Mouse (Mus musculus) neural tube, embryonic 14.5 days (tissue): ENCODE data around the gene Kif24. TPM values are rescaled to one million over a fixed set of nuclear protein-coding genes. Genes with fewer than 3 reads are reported as not detected.

Experiments used
- ATAC-seq: fragments of 200-750 bp; cut with Nextera tagmentation; 2 replicates; pipeline ENCODE4 v1.8.0; 2017; ENCODE audit warnings: low read depth, mild to moderate bottlenecking, moderate TSS enrichment, moderate library complexity
- H3K27ac ChIP-seq: fragments of 300-500 bp; sonication (generic); 2 replicates; pipeline ENCODE4 v1.5.1; 2014; ENCODE audit warnings: low read depth, mild to moderate bottlenecking, control low read depth, low read length, moderate library complexity, mixed read lengths
- H3K27me3 ChIP-seq: fragments of 300-500 bp; sonication (generic); 2 replicates; pipeline ENCODE4 v1.6.1; 2014; ENCODE audit warnings: low read length; ENCODE audit not compliant: control insufficient read depth, insufficient read depth
- H3K36me3 ChIP-seq: fragments of 300-500 bp; sonication (generic); 2 replicates; pipeline ENCODE4 v1.6.1; 2014; ENCODE audit warnings: low read length, mixed read lengths; ENCODE audit not compliant: control insufficient read depth, insufficient read depth
- H3K4me1 ChIP-seq: fragments of 300-500 bp; sonication (generic); 2 replicates; pipeline ENCODE4 v1.6.1; 2014; ENCODE audit warnings: low read length; ENCODE audit not compliant: control insufficient read depth, insufficient read depth
- H3K4me2 ChIP-seq: fragments of 300-500 bp; sonication (generic); 2 replicates; pipeline ENCODE4 v1.6.1; 2014; ENCODE audit warnings: mild to moderate bottlenecking, low read depth, low read length, control low read depth
- H3K4me3 ChIP-seq: fragments of 300-500 bp; sonication (generic); 2 replicates; pipeline ENCODE4 v1.5.1; 2014; ENCODE audit warnings: low read depth, low read length, control low read depth, mixed read lengths
- H3K9ac ChIP-seq: fragments of 300-500 bp; sonication (generic); replicated peaks from 2 replicates; pipeline ENCODE4 v1.6.1; 2014; ENCODE audit warnings: low read depth, mild to moderate bottlenecking, control low read depth, low read length, mixed read lengths
- H3K9me3 ChIP-seq: fragments of 300-500 bp; sonication (generic); 2 replicates; pipeline ENCODE4 v1.6.1; 2016; ENCODE audit warnings: low read length; ENCODE audit not compliant: control insufficient read depth
- WGBS: fragments of 180-500 bp; shearing (Covaris S2); extraction: QIAGEN DNeasy Blood & Tissue Kit; methylation state at CpG from one replicate; pipeline ENCODE4 v1.1.7; 2014; 5-methylcytosine and 5-hydroxymethylcytosine counted together
- polyA plus RNA-seq: library from polyadenylated mRNA; unstranded; fragments of >200 nt; fragmentation: Nextera tagmentation; extraction: Ambion mirVana; gene quantifications from 2 replicates; pipeline ENCODE4 v1.2.1, GENCODE M21; 2014

The Kif24 gene
- polyA plus RNA-seq, 1 experiment from 2014 or later = 2.3 TPM

- no peaks in the 10 kb centered on the region for H3K9me3 ChIP-seq
- whole genome bisulfite sequencing = 71% methylated on average over 4 of the region's 4 CpGs
- no peaks in the 10 kb centered on the region for H3K27me3 ChIP-seq
- H3K4me1 ChIP-seq = no peaks in the 10 kb centered on the region
- no peak overlapping the region for H3K9ac ChIP-seq
- no peak for ATAC-seq
- no peak overlapping the region for H3K27ac ChIP-seq
- no peak overlapping the region for H3K4me2 ChIP-seq
- H3K36me3 ChIP-seq = peaks cover 6% of the 10 kb centered on the region; the same call in 1 of the 2 replicates
- H3K4me3 ChIP-seq = no peak overlapping the region
These were observed 14.2 kb upstream of the Kif24 start for GRCm38 (mm10) chr4:41478751-41479455.

GRCm38 (mm10) chr4:41477648-41478160 lies 13.0 kb upstream of the Kif24 start:
- Histone ChIP-seq H3K4me3 (no peak overlapping the region), H3K27ac (no peak overlapping the region), H3K4me2 (no peak overlapping the region), H3K27me3 (no peaks in the 10 kb centered on the region), H3K9me3 (no peaks in the 10 kb centered on the region), H3K9ac (no peak overlapping the region), H3K4me1 (no peaks in the 10 kb centered on the region), H3K36me3 (peaks cover 6% of the 10 kb centered on the region; the same call in 1 of the 2 replicates)
- 86% methylated on average over 9 of the region's 9 CpGs for WGBS
- ATAC-seq = no peak

GRCm38 (mm10) chr4:41471384-41471689 lies 6.7 kb upstream of the Kif24 start:
- 87% methylated on average over 1 of the region's 1 CpGs for WGBS
- no peak overlapping the region for H3K4me2 ChIP-seq

GRCm38 (mm10) chr4:41470684-41471383 lies 6.1 kb upstream of the Kif24 start:
- no peak overlapping the region for H3K4me3 ChIP-seq
- no peak overlapping the region for H3K9ac ChIP-seq
- 24% methylated on average over 5 of the region's 5 CpGs for WGBS
- no peaks in the 10 kb centered on the region for H3K27me3 ChIP-seq
- ATAC-seq = peak; percentile 32; the same call in 1 of the 2 replicates
- no peak overlapping the region for H3K4me2 ChIP-seq
- no peaks in the 10 kb centered on the region for H3K36me3 ChIP-seq
- no peak overlapping the region for H3K27ac ChIP-seq
- peaks cover 6% of the 10 kb centered on the region; the same call in 1 of the 2 replicates for H3K4me1 ChIP-seq
- no peaks in the 10 kb centered on the region for H3K9me3 ChIP-seq

More at GRCm38 (mm10) chr4:41471384-41471689, 6.7 kb upstream of the Kif24 start:
- no peak overlapping the region for H3K4me3 ChIP-seq
- peaks cover 6% of the 10 kb centered on the region; the same call in 1 of the 2 replicates for H3K4me1 ChIP-seq
- H3K36me3 ChIP-seq = no peaks in the 10 kb centered on the region
- H3K27me3 ChIP-seq = no peaks in the 10 kb centered on the region
- H3K9ac ChIP-seq = no peak overlapping the region
- no peaks in the 10 kb centered on the region for H3K9me3 ChIP-seq
- no peak overlapping the region for H3K27ac ChIP-seq
- ATAC-seq = no peak

DNA sequence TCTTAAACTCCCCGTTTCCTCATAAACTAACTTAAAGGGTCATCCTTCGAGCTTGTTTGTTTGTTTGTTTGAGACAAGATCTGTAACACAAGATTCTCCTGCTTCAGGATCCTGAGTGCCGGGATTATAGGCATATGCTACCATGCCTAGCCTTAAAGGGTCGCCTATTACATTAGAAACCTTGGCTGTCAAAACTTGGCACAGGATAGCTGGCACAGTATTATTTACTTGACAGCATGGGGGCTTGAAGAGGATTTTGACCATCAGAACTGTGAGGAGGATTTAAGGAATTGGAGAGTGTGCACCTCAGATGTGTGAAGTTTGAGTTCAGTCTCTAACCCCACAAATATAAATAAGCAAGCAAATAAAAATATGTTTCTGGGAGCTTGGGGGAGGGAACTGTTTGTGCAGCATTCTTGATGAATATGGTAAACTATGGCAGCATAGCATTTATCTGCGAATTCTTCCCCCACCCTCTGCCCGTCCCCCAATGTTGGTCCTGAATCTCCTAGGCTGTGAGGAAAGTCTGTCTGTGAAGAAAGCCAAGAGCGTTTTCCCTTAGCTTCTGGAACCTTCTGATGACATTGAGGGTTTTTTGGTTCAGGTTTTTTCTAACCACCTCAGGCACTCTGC lies 5.5 kb upstream of the Kif24 start:
- H3K4me3 ChIP-seq = no peak overlapping the region
- ATAC-seq = no peak
- H3K4me2 ChIP-seq = no peak overlapping the region
- H3K27me3 ChIP-seq = no peaks in the 10 kb centered on the region
- no peak overlapping the region for H3K27ac ChIP-seq
- no peaks in the 10 kb centered on the region for H3K36me3 ChIP-seq
- H3K9ac ChIP-seq = no peak overlapping the region
- H3K4me1 ChIP-seq = peaks cover 6% of the 10 kb centered on the region; the same call in 1 of the 2 replicates
- no peaks in the 10 kb centered on the region for H3K9me3 ChIP-seq
- 58% methylated on average over 7 of the region's 7 CpGs for WGBS

DNA sequence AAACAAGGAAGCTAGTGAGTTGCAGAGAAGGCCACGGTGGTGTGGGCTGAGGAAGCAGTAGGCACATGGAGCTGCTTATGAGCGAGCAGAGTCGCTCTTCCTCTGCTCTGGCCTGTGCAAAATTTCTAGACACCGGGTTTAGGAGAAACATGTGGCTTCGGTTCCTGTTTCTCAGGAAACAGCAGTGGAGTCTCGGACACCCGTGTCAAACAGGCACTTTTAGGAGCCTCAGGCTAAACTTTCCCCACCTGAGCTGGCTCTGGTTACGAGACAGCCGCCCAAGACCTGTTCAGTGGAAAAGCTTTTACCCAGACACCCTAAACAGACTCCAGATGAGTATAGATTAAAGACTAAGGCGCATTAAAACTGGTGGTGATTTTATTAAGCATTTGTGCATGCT lies 4.5 kb upstream of the Kif24 start:
- Histone ChIP-seq H3K9ac (no peak overlapping the region), H3K9me3 (no peaks in the 10 kb centered on the region), H3K27ac (no peak overlapping the region), H3K36me3 (no peaks in the 10 kb centered on the region), H3K27me3 (no peaks in the 10 kb centered on the region), H3K4me1 (peaks cover 6% of the 10 kb centered on the region; the same call in 1 of the 2 replicates), H3K4me3 (no peak overlapping the region), H3K4me2 (no peak overlapping the region)
- 75% methylated on average over 10 of the region's 10 CpGs for WGBS
- no peak for ATAC-seq

- no peak overlapping the region for H3K4me3 ChIP-seq
- H3K9me3 ChIP-seq = no peaks in the 10 kb centered on the region
- H3K27ac ChIP-seq = no peak overlapping the region
- no peak overlapping the region for H3K9ac ChIP-seq
- WGBS = 58% methylated on average over 17 of the region's 17 CpGs
- H3K27me3 ChIP-seq = no peaks in the 10 kb centered on the region
- no peak overlapping the region for H3K4me2 ChIP-seq
- no peak for ATAC-seq
- peaks cover 10% of the 10 kb centered on the region; the same call in 1 of the 2 replicates for H3K4me1 ChIP-seq
- no peaks in the 10 kb centered on the region for H3K36me3 ChIP-seq
These were observed 3.9 kb upstream of the Kif24 start for GRCm38 (mm10) chr4:41468396-41469080.

GRCm38 (mm10) chr4:41465287-41465665 lies 589 bp upstream of the Kif24 start:
- WGBS = 4% methylated on average over 17 of the region's 17 CpGs
- ATAC-seq = peak; percentile 44
- Histone ChIP-seq H3K4me2 (peak overlapping the region; percentile 50), H3K4me1 (peaks cover 4% of the 10 kb centered on the region; the same call in 1 of the 2 replicates), H3K27ac (peak overlapping the region; percentile 35; the same call in 1 of the 2 replicates), H3K9me3 (no peaks in the 10 kb centered on the region), H3K4me3 (peak overlapping the region; percentile 66), H3K9ac (peak overlapping the region; percentile 53), H3K36me3 (no peaks in the 10 kb centered on the region), H3K27me3 (no peaks in the 10 kb centered on the region)
